ENCODE assay signal across 8 mouse cellular contexts in genomic region chr3:122728852-122729600, GRCm38 (mm10). TPM values are rescaled to one million over a fixed set of nuclear protein-coding genes. Genes with fewer than 3 reads are reported as not detected.
A peak's percentile ranks its signal among the peaks of the same experiment; 100 is the strongest.
DNase-seq lines count a peak whose midpoint lies in the region; ATAC-seq and TF ChIP-seq lines count a peak whose summit lies in the region.

Pde5a (plus strand) TSS chr3:122728947.

- H3K36me3 ChIP-seq in lung, postnatal 0 days (ENCODE audit: insufficient read depth, low read length): no peaks in the 10 kb centered on the region
- no peaks in the 10 kb centered on the region for H3K36me3 ChIP-seq in thymus, adult 2 months (ENCODE audit: control insufficient read depth, insufficient read depth, low read length)

- H3K4me3 ChIP-seq in cerebellum, adult 2 months (replicated peaks; ENCODE audit: insufficient read depth, low read depth, low read length): peak within 1 kb of the TSS; percentile 47
- peak within 1 kb of the TSS; percentile 68 for H3K4me3 ChIP-seq in lung, postnatal 0 days (ENCODE audit: low read depth, low read length)
- H3K4me3 ChIP-seq in thymus, adult 2 months (ENCODE audit: control insufficient read depth, insufficient read depth, low read length): peak within 1 kb of the TSS; percentile 64

- TF ChIP-seq POLR2A in cerebellum, adult 2 months (IDR thresholded peaks at IDR 0.05; ENCODE audit: borderline replicate concordance, insufficient read depth, low read length): no peak
- TF ChIP-seq POLR2A in thymus, adult 2 months (IDR thresholded peaks at IDR 0.05; ENCODE audit: control insufficient read depth, extremely low read depth, insufficient read depth, low read length, poor library complexity): no peak

- H3K27ac ChIP-seq in cerebellum, adult 2 months (ENCODE audit: insufficient read depth, low read length): no peak within 1 kb of the TSS
- peak within 1 kb of the TSS; percentile 92 for H3K27ac ChIP-seq in lung, postnatal 0 days (ENCODE audit: low read length)
- no peak within 1 kb of the TSS for H3K27ac ChIP-seq in thymus, adult 2 months (ENCODE audit: control insufficient read depth, insufficient read depth, low read length)

- no peaks in the 10 kb centered on the region for H3K9me3 ChIP-seq in lung, postnatal 0 days (ENCODE audit: low read length)

- H3K4me1 ChIP-seq in cerebellum, adult 2 months (ENCODE audit: control insufficient read depth, insufficient read depth, low read length): no peaks in the 10 kb centered on the region
- no peaks in the 10 kb centered on the region for H3K4me1 ChIP-seq in lung, postnatal 0 days (ENCODE audit: insufficient read depth, low read depth, low read length)
- no peaks in the 10 kb centered on the region for H3K4me1 ChIP-seq in thymus, adult 2 months (replicated peaks; ENCODE audit: control insufficient read depth, insufficient read depth, low read length)

- TF ChIP-seq EP300 in lung, postnatal 0 days (IDR thresholded peaks at IDR 0.05): no peak

- TF ChIP-seq CTCF in cerebellum, adult 2 months (IDR thresholded peaks at IDR 0.05; ENCODE audit: borderline replicate concordance, insufficient read depth, low read depth, low read length): peak; percentile 45; the same call in 1 of the 2 replicates
- peak; percentile 93 for TF ChIP-seq CTCF in lung, postnatal 0 days (IDR thresholded peaks at IDR 0.05)
- TF ChIP-seq CTCF in thymus, adult 2 months (IDR thresholded peaks at IDR 0.05; ENCODE audit: borderline replicate concordance, control insufficient read depth, extremely low read depth, insufficient read depth, low read length, poor library complexity): peak; percentile 79

- peaks cover 2% of the 10 kb centered on the region; the same call in 1 of the 2 replicates for H3K27me3 ChIP-seq in cerebellum, adult 2 months (ENCODE audit: control insufficient read depth, insufficient read depth, low read length)
- no peaks in the 10 kb centered on the region for H3K27me3 ChIP-seq in lung, postnatal 0 days (replicated peaks; ENCODE audit: insufficient read depth, low read length)
- H3K27me3 ChIP-seq in thymus, adult 2 months (ENCODE audit: control insufficient read depth, insufficient read depth, low read length): no peaks in the 10 kb centered on the region

- peak within 1 kb of the TSS; percentile 85 for H3K4me2 ChIP-seq in lung, postnatal 0 days (replicated peaks; ENCODE audit: low read depth, low read length)

- H3K9ac ChIP-seq in lung, postnatal 0 days (replicated peaks; ENCODE audit: low read depth): peak within 1 kb of the TSS; percentile 62

- under 1% methylated on average over 49 of the region's 49 CpGs for WGBS in cerebellum, adult 2 months
- 2% methylated on average over 49 of the region's 49 CpGs for WGBS in lung, postnatal 0 days
- 1% methylated on average over 49 of the region's 49 CpGs for WGBS in thymus, adult 2 months

- peak; percentile 67 for ATAC-seq in frontal cortex, adult (ENCODE audit: low TSS enrichment)
- ATAC-seq in hematopoietic stem cell, adult 5-6 weeks (replicated peaks in 1 of 2; ENCODE audit: insufficient read depth in 1 of 2, low FRiP score in 2 of 2, low TSS enrichment in 1 of 2, low read depth in 1 of 2, poor library complexity in 2 of 2, severe bottlenecking in 2 of 2): peak; percentile 78 to 87
- peak; percentile 70 for ATAC-seq in lung, postnatal 0 days

- DNase-seq in ES-CJ7 (ENCODE audit: low read depth, low spot score): peak; percentile 84
- DNase-seq in cerebellum, adult 2 months: peak; percentile 32 to 40
- DNase-seq in layer of hippocampus, adult 8-10 months (ENCODE audit: low spot score in 2 of 2): peak in 1 of 2 experiments; percentile 5
- peak; percentile 91 for DNase-seq in lung, postnatal 0 days (ENCODE audit: low spot score)
- peak; percentile 50 for DNase-seq in ovary, adult 18-20 months (ENCODE audit: low spot score)
- DNase-seq in thymus, adult 2 months: peak; percentile 87

RNA-seq across cellular contexts. Expression of gene Pde5a, which starts in this region (rescaled TPM):
- 16.1 and 18.9 TPM in 2 replicates for polyA plus RNA-seq in cerebellum, adult 2 months (2012; rRNA removed)
- 5.1 and 5.6 TPM in 2 replicates for total RNA-seq in hematopoietic stem cell, adult 5-6 weeks (2017)
- total RNA-seq in layer of hippocampus, adult 8-10 months (2022): 10 to 100 TPM; 10.3 to 17.1 (median 12.9) TPM
- 16.6 and 22.7 TPM in 2 replicates for polyA plus RNA-seq in lung, postnatal 0 days (2015; fragmentation: Nextera tagmentation; extraction: Ambion mirVana)
- polyA plus RNA-seq in thymus, adult 2 months (2012; rRNA removed): 2.6 and 3.6 TPM in 2 replicates
